Mouse (Mus musculus): Measurements from ENCODE around the gene Zfp993.
"Not testable (repeated sequence)": the region's sequence is repeated elsewhere in the genome, so short reads cannot be mapped to it uniquely, and the experiment has no call there.

Gene Zfp993

DNA sequence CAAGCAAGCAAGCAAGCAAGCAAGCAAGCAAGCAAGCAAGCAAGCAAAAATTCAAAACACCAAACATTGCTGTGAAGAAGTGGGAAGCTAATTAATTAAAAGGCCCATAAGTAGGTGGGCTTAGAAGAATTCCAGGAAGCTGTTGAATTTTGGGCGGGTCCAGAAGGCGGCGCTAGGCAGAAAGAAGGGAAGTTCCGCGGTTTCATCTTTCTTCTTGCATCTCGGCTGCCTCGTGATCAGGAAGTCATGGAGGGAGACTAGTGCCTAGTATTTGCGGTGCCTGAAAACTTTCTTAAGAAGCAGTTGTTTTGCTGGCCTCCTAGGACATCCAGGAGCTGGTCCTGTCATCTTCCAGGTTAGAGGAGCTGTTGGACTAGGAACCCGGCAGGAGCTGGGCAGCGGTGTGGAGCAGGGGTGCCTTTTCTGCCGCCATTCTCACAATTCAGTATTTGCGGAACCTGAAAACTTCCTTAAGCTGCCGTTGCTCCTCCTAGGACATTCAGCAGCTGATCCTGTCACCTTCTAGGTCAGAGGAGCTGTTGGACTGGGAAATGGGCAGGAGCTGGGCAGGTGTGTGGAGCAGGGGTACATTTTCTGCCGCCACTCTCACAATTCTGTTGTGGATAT lies at the start of gene Zfp993:
Gene Zfp993 (plus strand): TSS at position 188 of the 627 bp plus-strand sequence.
- DNase-seq: not testable (repeated sequence)

DNA sequence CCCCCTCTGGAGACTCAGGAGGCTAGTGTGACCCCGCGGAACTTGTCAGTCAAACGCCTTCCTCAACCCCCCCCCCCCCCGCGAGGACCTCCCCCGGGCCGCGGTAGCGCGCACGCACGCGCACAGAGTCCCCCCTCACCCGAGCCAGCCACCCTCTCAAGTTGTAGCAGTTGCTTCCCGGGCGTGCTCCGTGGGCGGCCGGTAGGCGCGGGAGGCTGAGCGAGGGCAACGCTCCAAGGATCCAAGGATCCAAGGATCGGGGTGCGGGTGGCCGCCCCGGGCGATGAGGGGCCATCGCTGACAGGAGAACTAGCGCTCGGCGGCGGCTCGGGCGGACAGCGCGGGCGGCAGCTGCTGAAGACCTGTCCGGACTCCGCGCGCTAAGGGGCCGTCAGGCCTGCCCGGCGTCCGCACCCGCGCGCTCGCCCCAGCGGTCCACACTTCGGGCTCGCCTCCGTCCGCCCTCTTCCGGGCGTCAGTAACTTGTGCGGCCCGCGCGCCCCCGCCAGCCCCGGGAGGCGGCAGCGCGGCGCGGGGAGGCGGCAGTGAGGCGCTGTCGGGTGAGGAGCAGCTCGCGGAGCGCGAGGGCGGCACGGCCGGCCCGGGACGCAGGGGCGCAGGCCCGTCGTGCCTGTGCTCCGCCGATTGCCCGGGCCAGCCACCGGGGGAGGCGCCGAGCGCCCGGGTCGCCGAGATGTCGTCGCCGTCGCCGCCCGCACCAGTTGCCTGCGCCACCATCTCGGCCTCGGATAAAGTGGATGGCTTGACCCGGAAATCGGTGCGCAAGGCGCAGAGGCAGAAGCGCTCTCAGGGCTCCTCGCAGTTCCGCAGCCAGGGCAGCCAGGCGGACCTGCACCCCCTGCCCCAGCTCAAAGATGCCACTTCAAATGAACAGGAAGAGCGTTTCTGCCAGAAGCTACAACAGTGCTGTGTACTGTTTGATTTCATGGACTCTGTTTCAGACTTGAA lies 30.6 kb upstream of the Zfp993 start:
- DNase-seq: not testable (repeated sequence)

DNA sequence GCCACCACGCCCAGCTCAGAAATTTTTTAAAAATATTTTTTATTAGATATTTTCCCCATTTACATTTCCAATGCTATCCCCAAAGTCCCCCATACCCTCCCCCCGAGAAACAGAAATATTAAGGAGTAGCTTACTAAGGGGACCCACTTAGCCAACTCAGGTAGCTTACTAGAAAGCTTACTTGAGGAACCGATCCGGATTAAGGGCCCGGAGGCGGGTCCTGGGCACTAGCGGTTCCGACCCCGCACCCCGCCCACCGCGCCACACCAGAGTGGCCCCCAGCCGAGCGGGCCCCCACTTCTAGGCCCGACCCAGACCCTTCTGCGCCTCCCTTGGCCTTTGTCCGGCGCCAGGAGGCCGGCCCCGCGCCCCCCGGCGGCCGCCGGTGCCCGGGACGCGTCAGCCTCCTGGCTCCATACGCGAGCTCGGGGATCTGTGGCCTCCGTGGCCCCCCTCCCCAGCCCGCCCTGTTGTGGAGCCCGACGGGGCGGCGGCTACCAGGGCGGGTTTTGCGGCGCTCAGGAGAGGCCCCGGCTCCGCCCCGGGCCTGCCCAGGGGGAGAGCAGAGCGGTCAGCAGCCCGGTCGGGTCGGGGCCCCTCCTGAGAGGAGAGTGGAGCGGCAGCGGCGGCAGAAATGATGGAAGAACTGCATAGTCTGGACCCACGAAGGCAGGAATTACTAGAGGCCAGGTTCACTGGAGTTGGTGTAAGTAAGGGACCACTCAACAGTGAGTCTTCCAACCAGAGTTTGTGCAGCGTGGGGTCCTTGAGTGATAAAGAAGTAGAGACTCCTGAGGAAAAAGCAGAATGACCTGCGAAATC lies 7.0 kb upstream of the Zfp993 start:
- not testable (repeated sequence) for DNase-seq

DNA sequence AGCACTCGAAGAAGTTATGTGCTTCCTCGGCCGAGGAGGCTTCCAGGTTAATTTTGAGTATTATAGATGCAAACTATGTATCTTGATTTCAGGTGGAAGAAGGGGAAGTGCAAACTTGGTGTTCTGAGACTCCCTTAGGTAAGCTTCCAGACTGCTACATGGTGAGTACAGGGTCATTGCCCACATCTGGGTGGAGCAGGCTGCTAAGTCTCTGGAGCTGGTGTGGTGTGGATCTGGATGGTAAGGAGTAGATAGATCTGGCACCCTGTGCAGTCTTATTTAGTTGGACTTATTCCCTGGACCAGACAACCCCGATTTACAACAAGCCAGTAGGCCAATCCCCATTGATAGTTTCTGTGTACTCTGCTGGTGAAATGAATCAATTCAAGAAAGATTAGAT lies 33.6 kb downstream of the Zfp993 start:
- DNase-seq: not testable (repeated sequence)

DNA sequence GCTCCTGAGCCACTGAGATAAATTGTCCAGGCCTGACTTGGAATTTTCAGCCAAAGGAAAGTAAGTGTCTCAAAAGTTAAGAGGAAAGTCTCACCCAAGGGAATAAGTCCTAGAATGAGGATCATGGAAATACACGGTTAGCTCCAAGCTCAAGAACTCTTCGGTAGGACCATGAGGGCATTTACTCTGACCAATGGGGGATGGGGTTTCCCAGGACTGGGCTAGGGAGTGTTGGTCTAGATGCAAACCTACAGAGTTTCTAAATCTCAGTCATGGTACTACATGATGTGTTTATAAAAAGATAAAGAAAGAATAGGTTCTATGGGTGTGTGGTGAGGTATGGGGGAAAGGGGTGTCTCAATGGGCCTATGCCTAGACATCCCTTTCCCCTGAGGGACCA lies 38.9 kb downstream of the Zfp993 start:
- not testable (repeated sequence) for DNase-seq

DNA sequence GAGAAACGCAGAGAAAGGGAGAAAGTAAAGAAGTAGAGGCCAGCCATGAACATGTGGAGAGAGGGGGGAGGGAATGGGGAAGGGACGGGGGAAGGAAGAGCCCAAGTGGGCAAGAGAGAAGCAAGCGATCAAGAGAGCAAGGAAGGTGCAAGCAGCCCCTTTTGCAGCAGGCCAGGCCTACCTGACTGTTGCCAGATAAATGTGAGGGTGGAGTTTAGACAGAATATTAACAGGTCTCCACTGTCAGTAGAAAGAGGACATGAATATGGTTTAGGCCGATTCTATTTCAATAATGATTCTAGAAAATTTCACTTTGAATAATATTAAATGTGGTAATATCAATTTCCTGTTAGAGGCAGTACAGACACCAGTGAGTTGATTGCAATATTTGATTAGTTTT lies 39.4 kb downstream of the Zfp993 start:
- DNase-seq: not testable (repeated sequence)

DNA sequence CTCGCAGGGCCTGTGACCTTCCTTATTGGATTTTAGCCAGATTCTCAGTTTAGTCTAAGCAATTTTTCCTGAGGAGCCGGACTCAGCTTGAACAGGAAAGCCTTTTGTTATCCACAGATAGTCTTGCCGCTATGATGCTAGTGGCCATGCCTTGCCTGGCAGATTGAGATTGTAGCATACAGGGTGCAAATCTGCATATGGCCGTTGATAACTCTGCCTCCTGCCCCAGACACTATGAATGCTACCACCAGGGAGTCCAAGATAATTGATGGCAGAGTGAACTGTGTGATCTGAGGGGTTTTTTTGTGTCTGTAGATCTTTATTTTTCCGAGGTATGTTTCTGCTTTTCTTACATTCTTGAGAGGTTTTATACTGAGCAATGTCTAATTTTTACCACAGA lies 39.9 kb downstream of the Zfp993 start:
- not testable (repeated sequence) for DNase-seq

Data from right cerebral cortex, postnatal 14 days (tissue).